8 mouse cellular contexts compared by ENCODE assay signal in the genomic region with DNA sequence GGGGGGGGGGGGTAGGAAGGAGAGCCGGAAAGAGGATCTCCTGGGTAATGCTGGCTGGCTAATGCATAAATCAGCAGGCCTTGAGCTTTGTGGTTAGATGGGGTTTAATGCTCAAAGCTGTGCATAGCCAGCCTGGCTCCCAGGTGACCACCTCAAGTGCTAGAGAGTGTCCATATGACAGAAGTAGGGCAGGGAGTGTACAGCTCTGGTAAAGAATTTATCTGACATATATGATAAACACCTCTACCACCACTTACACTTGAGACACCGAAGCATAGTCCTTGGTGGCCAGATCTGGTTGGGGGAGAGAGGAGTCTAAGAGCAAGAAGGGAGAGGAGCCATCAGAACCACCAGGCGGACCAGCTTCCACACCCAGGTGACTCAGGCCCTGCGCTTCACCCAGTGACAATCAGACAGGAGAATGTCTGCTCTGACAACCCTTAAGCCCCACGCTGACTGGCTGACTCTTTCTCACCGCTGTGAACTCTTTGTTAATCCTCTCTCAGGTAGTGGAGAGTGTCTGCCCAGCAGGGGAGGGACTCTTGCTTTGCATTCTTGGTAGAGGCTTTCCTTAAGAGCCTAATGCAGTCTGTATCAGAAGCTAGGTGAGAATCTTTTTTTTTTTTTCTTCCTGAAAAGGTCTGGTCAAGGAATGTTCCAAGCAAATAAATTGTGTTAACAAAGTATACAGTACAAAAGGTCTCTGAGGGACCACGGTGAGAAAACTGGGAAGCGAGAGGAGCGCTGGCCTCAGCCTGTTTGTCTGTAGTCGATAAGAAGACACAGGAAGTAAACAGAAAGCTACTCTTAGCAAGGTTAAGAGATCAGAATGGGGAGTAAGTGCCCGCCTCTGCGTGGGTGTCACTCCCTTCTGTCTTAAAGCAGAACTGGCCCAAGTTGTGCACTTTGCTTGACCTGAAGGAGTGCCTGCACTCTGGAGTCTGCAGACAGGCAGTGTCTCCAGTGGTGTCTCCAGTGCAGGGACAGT.
A peak's percentile ranks its signal among the peaks of the same experiment; 100 is the strongest.
DNase-seq lines count a peak whose midpoint lies in the region; ATAC-seq lines count a peak whose summit lies in the region.

No protein-coding gene starts in this region.

- peak; percentile 57 for DNase-seq in A20 (ENCODE audit: low read depth, low spot score)
- peak; percentile 47 for DNase-seq in MEL-GATA-1-ER (ENCODE audit: extremely low read depth, low read depth)
- DNase-seq in heart, adult 18-20 months: peak; percentile 55 to 60
- peak; percentile 52 to 62 for DNase-seq in kidney, adult 8-10 months
- DNase-seq in lung, postnatal 25 days (ENCODE audit: low spot score): peak; percentile 79
- DNase-seq in spleen, postnatal 10 days (ENCODE audit: low spot score in 2 of 2): peak; percentile 64
- no peak for DNase-seq in layer of hippocampus, postnatal 36 days

- ATAC-seq in frontal cortex, adult (ENCODE audit: low TSS enrichment): no peak

Comparison
In these comparisons a context has a peak if more than half of its experiments do, and no peak if none do; other contexts are left out.
1. DNase-seq: peak in A20 (single experiment), MEL-GATA-1-ER (single experiment), heart, adult 18-20 months (2 of 2), kidney, adult 8-10 months (2 of 2), lung, postnatal 25 days (single experiment) and spleen, postnatal 10 days (2 of 2); none in layer of hippocampus, postnatal 36 days (0 of 2).